Mouse (Mus musculus) kidney, embryonic 14.5 days (tissue): ENCODE results near the gene Cntrob. TPM values are rescaled to one million over a fixed set of nuclear protein-coding genes. Genes with fewer than 3 reads are reported as not detected.

Experiments
- ATAC-seq: fragments of 200-750 bp; cut with Nextera tagmentation; 2 replicates; pipeline ENCODE4 v1.8.0; 2017; ENCODE audit warnings: moderate number of reproducible peaks, mild to moderate bottlenecking, moderate TSS enrichment, moderate library complexity; ENCODE audit not compliant: low FRiP score, low TSS enrichment
- H3K27ac ChIP-seq: fragments of 300-500 bp; sonication (generic); 2 replicates; pipeline ENCODE4 v1.5.1; 2014; ENCODE audit warnings: low read depth, mild to moderate bottlenecking, low read length, moderate library complexity, mixed read lengths
- H3K27me3 ChIP-seq: fragments of 300-500 bp; sonication (generic); 2 replicates; pipeline ENCODE4 v1.6.1; 2014; ENCODE audit warnings: mild to moderate bottlenecking, low read length; ENCODE audit not compliant: control insufficient read depth, insufficient read depth
- H3K36me3 ChIP-seq: fragments of 300-500 bp; sonication (generic); 2 replicates; pipeline ENCODE4 v1.6.1; 2014; ENCODE audit warnings: low read length, mixed read lengths; ENCODE audit not compliant: control insufficient read depth, insufficient read depth
- H3K4me1 ChIP-seq: fragments of 300-500 bp; sonication (generic); 2 replicates; pipeline ENCODE4 v1.6.1; 2014; ENCODE audit warnings: low read length, mixed read lengths; ENCODE audit not compliant: control insufficient read depth, insufficient read depth
- H3K4me2 ChIP-seq: fragments of 300-500 bp; sonication (generic); replicated peaks from 2 replicates; pipeline ENCODE4 v1.6.1; 2014; ENCODE audit warnings: low read depth, mild to moderate bottlenecking, low read length
- H3K4me3 ChIP-seq: fragments of 300-500 bp; sonication (generic); 2 replicates; pipeline ENCODE4 v1.5.1; 2014; ENCODE audit warnings: mild to moderate bottlenecking, low read length
- H3K9ac ChIP-seq: fragments of 300-500 bp; sonication (generic); 2 replicates; pipeline ENCODE4 v1.6.1; 2014; ENCODE audit warnings: low read depth, mild to moderate bottlenecking, low read length, moderate library complexity
- H3K9me3 ChIP-seq: fragments of 300-500 bp; sonication (generic); 2 replicates; pipeline ENCODE4 v1.6.1; 2016; ENCODE audit warnings: low read length; ENCODE audit not compliant: control insufficient read depth
- WGBS: fragments of 180-500 bp; shearing (Covaris S2); extraction: QIAGEN DNeasy Blood & Tissue Kit; methylation state at CpG from one replicate; pipeline ENCODE4 v1.1.7; 2014; 5-methylcytosine and 5-hydroxymethylcytosine counted together
- polyA plus RNA-seq: library from polyadenylated mRNA; unstranded; fragments of >200 nt; fragmentation: Nextera tagmentation; extraction: Ambion mirVana; gene quantifications from 2 replicates; pipeline ENCODE4 v1.2.1, GENCODE M21; 2014

The Cntrob gene
- polyA plus RNA-seq, 1 experiment from 2014 or later, result 18.4 TPM

DNA sequence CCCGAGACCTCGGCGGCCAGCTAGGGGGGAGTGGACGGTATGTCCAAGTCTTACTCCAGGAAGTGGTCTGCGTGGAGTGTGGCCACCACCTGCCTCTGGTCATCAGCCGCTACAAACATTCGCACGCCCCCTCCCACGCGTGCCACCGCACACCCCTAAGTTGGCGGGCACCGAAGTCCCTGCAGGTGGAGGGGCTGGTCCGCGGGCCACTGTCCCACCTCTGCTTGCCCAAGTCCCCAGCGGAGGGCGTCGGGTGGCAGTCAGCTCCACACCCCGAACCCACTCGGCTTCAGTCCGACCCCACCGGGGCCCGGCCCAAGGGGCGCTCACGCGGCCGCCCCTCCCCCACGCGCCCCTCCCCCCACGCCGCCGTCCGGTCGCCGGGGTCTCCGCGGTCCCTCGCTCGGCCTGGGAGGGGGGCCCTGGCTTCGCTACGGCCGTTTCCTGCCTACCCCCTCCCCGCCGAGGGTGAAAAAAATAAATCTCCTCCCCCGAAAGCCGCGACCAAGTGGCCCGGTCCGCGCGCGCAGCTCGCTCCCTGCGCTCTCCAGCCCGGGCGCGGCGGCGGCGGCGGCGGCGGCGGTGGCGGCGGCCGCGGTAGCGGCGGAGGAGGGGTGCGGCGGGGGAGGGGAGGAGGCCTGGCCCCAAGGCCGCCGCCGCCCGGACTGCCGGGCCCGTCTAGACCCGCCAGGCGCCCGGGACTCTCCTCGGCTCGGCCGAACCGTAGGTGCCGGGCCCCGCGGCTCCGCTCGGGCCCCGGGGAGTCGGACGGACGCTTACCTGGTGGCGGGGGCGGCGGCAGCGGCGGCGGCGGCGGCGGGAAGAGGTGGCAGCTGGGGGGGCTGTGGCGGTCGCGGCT lies 45.0 kb upstream of the Cntrob start:
- Histone ChIP-seq H3K9me3 (no peaks in the 10 kb centered on the region), H3K27me3 (no peaks in the 10 kb centered on the region), H3K27ac (peak overlapping the region; percentile 100), H3K9ac (peak overlapping the region; percentile 100), H3K4me1 (peaks cover 46% of the 10 kb centered on the region), H3K4me2 (peak overlapping the region; percentile 84), H3K36me3 (peaks cover 17% of the 10 kb centered on the region), H3K4me3 (peak overlapping the region; percentile 94)
- 1% methylated on average over 57 of the region's 106 CpGs for WGBS
- ATAC-seq, result peak; percentile 16

DNA sequence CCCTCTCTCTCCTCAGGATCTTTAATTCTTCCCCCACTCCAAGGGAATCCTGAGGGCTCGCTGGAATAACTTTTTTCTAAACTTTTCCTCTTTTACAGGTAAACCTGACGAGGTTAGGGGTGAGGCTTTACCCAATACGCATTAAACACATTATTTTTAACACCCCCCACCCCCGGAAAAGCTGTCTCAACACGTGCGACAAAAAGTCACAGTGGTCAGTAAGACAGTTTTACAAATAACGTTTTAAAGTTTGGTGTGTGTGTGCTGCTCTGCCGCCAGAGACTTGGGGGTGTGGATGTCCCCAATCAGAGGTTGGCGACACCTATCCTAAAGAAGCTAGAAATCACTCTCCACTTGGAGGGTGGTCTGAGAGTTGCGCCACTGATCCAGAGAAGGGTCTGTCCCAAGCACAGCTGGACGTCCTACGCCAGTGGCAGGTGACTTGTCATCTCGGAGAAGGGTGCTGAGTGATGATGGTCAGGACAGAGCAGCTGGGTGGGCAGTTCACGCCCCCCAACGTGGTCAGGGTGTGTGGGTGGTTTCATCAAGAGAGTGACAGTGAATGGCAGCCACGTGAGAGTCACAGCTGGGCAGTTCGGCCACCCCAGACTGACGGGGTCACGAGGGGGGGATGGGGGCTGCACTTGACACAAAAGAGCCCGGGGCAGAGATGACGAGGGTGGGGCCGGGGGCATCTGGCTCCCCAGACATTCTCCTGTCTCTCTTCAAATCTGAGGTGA lies 44.2 kb upstream of the Cntrob start:
- Histone ChIP-seq H3K9ac (peak overlapping the region; percentile 100), H3K4me3 (peak overlapping the region; percentile 94), H3K27ac (peak overlapping the region; percentile 100), H3K27me3 (no peaks in the 10 kb centered on the region), H3K36me3 (peaks cover 17% of the 10 kb centered on the region), H3K4me1 (peaks cover 46% of the 10 kb centered on the region), H3K4me2 (peak overlapping the region; percentile 84), H3K9me3 (no peaks in the 10 kb centered on the region)
- 1% methylated on average over 22 of the region's 22 CpGs for WGBS
- peak; percentile 33 for ATAC-seq

DNA sequence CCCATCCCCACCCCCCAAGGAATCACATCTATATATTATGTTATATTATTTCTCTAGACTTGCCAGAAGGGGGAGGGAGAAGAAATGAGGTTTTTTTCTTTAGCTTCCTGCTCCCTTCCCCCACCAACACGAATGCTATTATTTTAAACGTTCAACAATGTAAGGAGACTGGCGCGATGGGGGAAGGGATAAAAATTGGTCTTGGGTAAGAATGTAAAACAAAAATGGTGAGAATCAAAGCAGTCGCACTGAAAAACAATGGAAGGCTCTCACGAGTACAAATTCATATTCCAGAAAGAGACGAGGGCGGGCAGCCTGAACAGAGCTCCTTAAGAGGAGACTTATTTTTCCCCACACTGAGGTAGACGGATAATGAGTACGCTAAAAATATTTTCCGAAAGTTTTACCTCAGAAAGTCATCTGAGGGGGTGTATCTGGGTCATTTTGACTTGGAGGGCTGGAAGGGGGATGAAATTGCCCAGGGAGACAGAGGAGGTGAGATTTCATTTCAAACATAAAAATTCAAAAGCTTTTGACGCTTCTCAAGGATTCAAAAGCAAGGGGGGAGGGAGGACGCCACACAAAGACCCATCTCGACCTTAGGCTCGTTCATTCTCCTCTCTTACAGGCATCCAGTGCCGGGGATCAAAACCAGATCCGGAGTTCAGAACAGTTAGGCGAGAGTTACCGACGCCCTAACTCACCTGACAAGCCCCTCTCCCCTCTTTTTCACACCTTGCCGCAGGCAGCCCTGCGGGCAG lies 43.5 kb upstream of the Cntrob start:
- Histone ChIP-seq H3K4me2 (peak overlapping the region; percentile 84), H3K9me3 (no peaks in the 10 kb centered on the region), H3K4me3 (peak overlapping the region; percentile 94), H3K27me3 (no peaks in the 10 kb centered on the region), H3K36me3 (peaks cover 23% of the 10 kb centered on the region), H3K9ac (peak overlapping the region; percentile 100), H3K4me1 (peaks cover 41% of the 10 kb centered on the region), H3K27ac (peak overlapping the region; percentile 100)
- no peak for ATAC-seq
- under 1% methylated on average over 22 of the region's 22 CpGs for WGBS

DNA sequence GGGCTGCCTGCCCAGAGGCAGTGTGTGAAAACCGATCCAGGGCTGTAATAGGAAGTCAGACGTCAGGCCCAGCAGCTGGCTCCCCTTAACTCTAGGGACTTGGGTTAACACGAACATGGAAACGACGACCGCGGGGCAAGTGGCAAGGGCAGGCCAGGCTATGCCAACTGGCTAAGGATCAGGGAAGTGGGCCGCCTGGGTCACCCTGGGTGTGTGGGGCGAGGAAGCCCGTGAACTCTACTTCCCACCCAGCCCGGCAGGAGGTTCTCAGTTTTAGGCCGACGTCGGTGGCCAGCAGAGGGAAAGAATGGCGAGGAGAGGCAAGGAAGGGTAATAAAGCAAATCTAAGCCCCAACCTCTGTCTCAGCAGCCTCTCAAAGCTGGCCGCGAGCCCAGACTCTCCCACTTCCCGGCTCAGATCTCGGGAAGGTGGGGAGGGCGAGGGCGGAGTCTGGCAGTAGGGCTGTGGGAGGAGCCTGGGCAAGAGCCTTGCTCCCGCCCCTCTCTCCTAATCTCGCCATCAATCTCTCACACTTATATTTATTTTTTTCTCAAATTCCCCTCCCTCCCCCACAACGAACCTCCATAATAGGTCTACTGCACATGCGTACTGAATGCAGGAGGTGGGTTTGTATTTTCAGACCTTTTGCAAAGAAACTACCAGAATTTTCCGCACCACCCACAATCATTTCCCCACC lies 42.7 kb upstream of the Cntrob start:
- peak; percentile 81 for ATAC-seq
- no peaks in the 10 kb centered on the region for H3K9me3 ChIP-seq
- H3K36me3 ChIP-seq, result peaks cover 30% of the 10 kb centered on the region
- peak overlapping the region; percentile 84 for H3K4me2 ChIP-seq
- H3K4me1 ChIP-seq, result peaks cover 34% of the 10 kb centered on the region
- 1% methylated on average over 26 of the region's 26 CpGs for WGBS
- peak overlapping the region; percentile 94 for H3K4me3 ChIP-seq
- no peaks in the 10 kb centered on the region for H3K27me3 ChIP-seq
- peak overlapping the region; percentile 66 for H3K9ac ChIP-seq
- peak overlapping the region; percentile 100 for H3K27ac ChIP-seq

DNA sequence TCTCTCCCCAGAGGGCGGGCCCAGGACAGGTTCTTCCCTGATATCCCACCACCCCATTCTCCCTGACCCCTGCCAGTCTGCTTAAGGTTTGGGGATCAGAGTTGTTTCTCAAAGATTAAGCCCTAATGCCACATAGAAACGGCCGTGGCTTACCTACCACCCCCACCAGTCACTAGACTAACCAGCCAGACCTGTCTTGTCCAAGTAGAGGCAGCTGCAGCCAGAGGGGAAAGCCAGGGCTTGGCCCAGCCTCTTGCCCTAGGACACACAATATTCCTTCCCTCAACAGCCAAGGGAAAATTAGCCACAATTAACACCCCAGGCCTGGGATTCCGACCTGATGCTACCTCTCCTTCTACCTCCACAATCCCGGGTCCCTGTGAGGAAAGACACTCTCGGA lies 42.1 kb upstream of the Cntrob start:
- Histone ChIP-seq H3K4me2 (peak overlapping the region; percentile 84), H3K9me3 (no peaks in the 10 kb centered on the region), H3K36me3 (peaks cover 36% of the 10 kb centered on the region), H3K4me1 (peaks cover 28% of the 10 kb centered on the region), H3K9ac (peak overlapping the region; percentile 66), H3K27ac (peak overlapping the region; percentile 100), H3K4me3 (peak overlapping the region; percentile 94), H3K27me3 (no peaks in the 10 kb centered on the region)
- 12% methylated on average over 6 of the region's 6 CpGs for WGBS
- ATAC-seq, result no peak

DNA sequence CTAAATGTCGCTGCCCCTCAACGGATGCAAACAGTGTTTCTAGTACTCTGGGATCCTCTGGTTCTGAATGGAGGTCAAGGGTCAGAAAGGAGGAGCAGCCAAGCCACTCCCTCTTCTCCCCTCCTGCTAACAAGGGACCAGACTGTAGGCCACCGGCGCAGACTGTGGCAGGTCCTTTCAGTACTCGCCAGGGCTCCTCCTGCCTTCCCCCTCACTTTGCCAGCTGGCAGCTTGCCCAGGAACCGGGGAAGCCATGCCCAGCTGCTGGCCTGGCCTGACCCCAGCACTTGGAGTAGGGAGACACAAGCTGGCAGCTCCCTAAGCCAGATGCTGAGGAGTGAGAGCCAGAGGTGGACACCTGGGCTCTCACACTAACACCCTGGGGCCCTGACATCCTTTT lies 41.3 kb upstream of the Cntrob start:
- peak overlapping the region; percentile 66; the same call in 1 of the 2 replicates for H3K9ac ChIP-seq
- H3K4me1 ChIP-seq, result peaks cover 28% of the 10 kb centered on the region
- no peaks in the 10 kb centered on the region for H3K27me3 ChIP-seq
- WGBS, result 4% methylated on average over 6 of the region's 6 CpGs
- peak overlapping the region; percentile 84 for H3K4me2 ChIP-seq
- H3K27ac ChIP-seq, result peak overlapping the region; percentile 100
- H3K9me3 ChIP-seq, result no peaks in the 10 kb centered on the region
- peak overlapping the region; percentile 94 for H3K4me3 ChIP-seq
- H3K36me3 ChIP-seq, result peaks cover 44% of the 10 kb centered on the region
- peak; percentile 25 for ATAC-seq

DNA sequence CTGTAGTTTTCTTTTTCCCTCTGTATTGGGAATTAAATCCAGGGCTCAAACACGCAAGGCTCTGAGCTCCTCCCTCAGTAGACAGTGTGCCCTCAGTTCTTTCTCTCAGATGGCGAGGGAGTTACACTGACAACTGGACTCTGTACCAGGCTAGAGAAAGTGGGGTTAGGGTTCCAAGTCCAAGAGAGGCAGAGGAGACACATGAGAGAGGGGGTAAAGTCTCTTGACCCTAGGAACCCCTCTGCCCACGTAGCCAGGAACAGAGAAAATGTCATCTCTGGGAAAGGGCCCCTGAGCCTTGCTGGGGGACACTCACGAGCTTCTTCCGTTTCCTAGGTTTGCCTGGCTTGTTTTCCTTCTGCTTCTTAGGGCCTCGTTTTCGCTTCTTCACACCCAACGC lies 40.8 kb upstream of the Cntrob start:
- Histone ChIP-seq H3K36me3 (peaks cover 49% of the 10 kb centered on the region), H3K9me3 (no peaks in the 10 kb centered on the region), H3K27me3 (no peaks in the 10 kb centered on the region), H3K4me2 (peak overlapping the region; percentile 84), H3K4me1 (peaks cover 28% of the 10 kb centered on the region), H3K27ac (peak overlapping the region; percentile 100), H3K4me3 (peak overlapping the region; percentile 94; the same call in 1 of the 2 replicates), H3K9ac (peak overlapping the region; percentile 66; the same call in 1 of the 2 replicates)
- WGBS, result 37% methylated on average over 8 of the region's 8 CpGs
- ATAC-seq, result no peak

DNA sequence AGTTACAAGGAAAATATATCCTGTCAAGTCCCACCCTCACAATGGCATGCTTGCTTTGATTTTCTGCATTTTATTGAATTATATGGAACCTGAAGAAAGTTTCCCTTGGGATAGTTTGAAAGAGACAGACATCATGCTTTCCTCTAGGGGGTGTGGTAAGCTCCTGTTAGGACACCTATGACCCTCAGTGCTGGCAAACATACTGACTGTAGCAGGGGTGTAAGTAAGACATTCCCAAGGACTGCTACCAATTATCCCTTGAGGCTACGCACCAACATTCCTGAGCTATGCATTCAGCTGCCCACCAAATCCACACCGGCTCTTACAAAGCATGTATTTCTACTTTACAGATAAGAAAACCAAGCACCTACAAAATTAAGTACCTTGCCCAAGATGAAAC lies 38.9 kb upstream of the Cntrob start:
- no peak overlapping the region for H3K4me2 ChIP-seq
- H3K9me3 ChIP-seq, result no peaks in the 10 kb centered on the region
- no peaks in the 10 kb centered on the region for H3K27me3 ChIP-seq
- ATAC-seq, result no peak
- H3K4me1 ChIP-seq, result peaks cover 23% of the 10 kb centered on the region
- no peak overlapping the region for H3K9ac ChIP-seq
- no peak overlapping the region for H3K4me3 ChIP-seq
- H3K27ac ChIP-seq, result no peak overlapping the region
- peaks cover 68% of the 10 kb centered on the region for H3K36me3 ChIP-seq
- 72% methylated on average over 2 of the region's 2 CpGs for WGBS
